Comparison of ENCODE assay signal across 32 mouse cellular contexts in the genomic region with DNA sequence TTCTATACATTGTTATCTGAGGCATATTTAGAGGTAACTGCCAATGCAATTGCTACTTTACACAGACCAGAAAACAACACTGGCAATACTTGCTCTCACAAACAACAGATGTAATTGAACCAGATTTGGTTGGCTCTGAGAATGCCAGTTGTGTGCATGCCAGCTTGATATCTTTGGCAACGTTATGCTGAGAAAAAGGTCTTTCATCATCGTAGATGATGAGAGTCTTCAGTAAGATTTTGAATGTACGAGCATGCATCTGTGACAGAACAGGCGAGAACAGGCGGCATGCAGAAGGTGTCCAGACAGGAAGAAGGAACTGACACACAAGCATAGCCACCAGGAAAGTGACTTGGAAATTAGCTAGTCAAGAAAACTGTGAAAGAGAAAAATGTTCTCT.
DNase-seq lines count a peak whose midpoint lies in the region; ATAC-seq lines count a peak whose summit lies in the region.
"Had no signal": no experiment of that assay in that cellular context is flagged by ENCODE, and none has a peak within 500 bp of the region (broad histone marks: within the 10 kb centered on the region; RNA-seq: fewer than 3 reads in every experiment).

No protein-coding gene starts in this region.

- H3K4me2 ChIP-seq in forebrain, embryonic 13.5 days: no peak overlapping the region
- H3K4me2 ChIP-seq in forebrain, embryonic 11.5 days (ENCODE audit: low read depth, low read length, severe bottlenecking): no peak overlapping the region
- H3K4me2 ChIP-seq: embryonic facial prominence, embryonic 13.5 days; heart, embryonic 11.5 days; hindbrain, embryonic 13.5 days; limb, embryonic 15.5 days; lung, embryonic 14.5 days; midbrain, embryonic 15.5 days; neural tube, embryonic 15.5 days; stomach, embryonic 15.5 days had no signal

- DNase-seq in forebrain, embryonic 11.5 days (ENCODE audit: low spot score): no peak
- DNase-seq in layer of hippocampus, adult 11-12 months (ENCODE audit: low spot score): peak; percentile 35
- no peak for DNase-seq in layer of hippocampus, postnatal 25 days (ENCODE audit: extremely low spot score in 1 of 2, low spot score in 1 of 2)
- peak; percentile 45 for DNase-seq in adipocyte (ENCODE audit: low spot score)
- DNase-seq in layer of hippocampus, adult 9-11 months: peak; percentile 52
- DNase-seq in lung, postnatal 36 days: no peak
- DNase-seq: adrenal gland, adult 8-10 months; cerebellum, adult 11-12 months; cerebellum, adult 9-11 months; gastrocnemius, postnatal 25 days; heart, postnatal 4 days; kidney, adult 9 months; kidney, postnatal 10 days; lung, embryonic 14.5 days; lung, postnatal 14 days; retina, postnatal 1 day; right cerebral cortex, postnatal 25 days; thymus, postnatal 14 days had no signal

- H3K4me1 ChIP-seq in forebrain, embryonic 13.5 days: no peaks in the 10 kb centered on the region
- no peaks in the 10 kb centered on the region for H3K4me1 ChIP-seq in forebrain, embryonic 11.5 days (replicated peaks; ENCODE audit: control insufficient read depth, insufficient read depth, low read length)
- H3K4me1 ChIP-seq: midbrain, embryonic 10.5 days; midbrain, embryonic 15.5 days; neural tube, embryonic 15.5 days; stomach, embryonic 15.5 days had no signal

- WGBS in forebrain, embryonic 13.5 days: 86% methylated on average over 5 of the region's 5 CpGs
- 91% methylated on average over 5 of the region's 5 CpGs for WGBS in forebrain, embryonic 11.5 days

- H3K9ac ChIP-seq in forebrain, embryonic 13.5 days: no peak overlapping the region
- H3K9ac ChIP-seq in forebrain, embryonic 11.5 days (ENCODE audit: low read length): no peak overlapping the region
- H3K9ac ChIP-seq: embryonic facial prominence, embryonic 13.5 days; hindbrain, embryonic 13.5 days; limb, embryonic 15.5 days; liver, embryonic 14.5 days; lung, embryonic 14.5 days; midbrain, embryonic 15.5 days; neural tube, embryonic 15.5 days; stomach, embryonic 15.5 days had no signal

- ATAC-seq in forebrain, embryonic 13.5 days: peak; percentile 38; the same call in 1 of the 2 replicates
- no peak for ATAC-seq in forebrain, embryonic 11.5 days (replicated peaks; ENCODE audit: low FRiP score)
- ATAC-seq: activated CD4-positive, CD25-positive, alpha-beta regulatory T cell, adult 4 months; intestine, postnatal 0 days; midbrain, embryonic 15.5 days had no signal

- no peaks in the 10 kb centered on the region for H3K27me3 ChIP-seq in forebrain, embryonic 13.5 days
- no peaks in the 10 kb centered on the region for H3K27me3 ChIP-seq in forebrain, embryonic 11.5 days (ENCODE audit: control insufficient read depth, insufficient read depth, low read length)
- H3K27me3 ChIP-seq: CH12.LX; embryonic facial prominence, embryonic 13.5 days; hindbrain, embryonic 13.5 days; limb, embryonic 15.5 days; midbrain, embryonic 15.5 days; neural tube, embryonic 15.5 days; stomach, embryonic 15.5 days had no signal

- H3K36me3 ChIP-seq in forebrain, embryonic 13.5 days (ENCODE audit: poor library complexity, severe bottlenecking): peaks cover 9% of the 10 kb centered on the region; the same call in 1 of the 2 replicates
- H3K36me3 ChIP-seq in forebrain, embryonic 11.5 days (ENCODE audit: control insufficient read depth, insufficient read depth, low read length): no peaks in the 10 kb centered on the region
- H3K36me3 ChIP-seq: midbrain, embryonic 15.5 days; stomach, embryonic 15.5 days had no signal

- H3K4me3 ChIP-seq in forebrain, embryonic 13.5 days: no peak overlapping the region
- H3K4me3 ChIP-seq in forebrain, embryonic 11.5 days (ENCODE audit: low read depth, low read length): no peak overlapping the region
- H3K4me3 ChIP-seq: embryonic facial prominence, embryonic 13.5 days; hindbrain, embryonic 13.5 days; limb, embryonic 10.5 days; limb, embryonic 15.5 days; midbrain, embryonic 10.5 days; midbrain, embryonic 15.5 days; neural tube, embryonic 15.5 days; stomach, embryonic 15.5 days had no signal

- H3K27ac ChIP-seq in forebrain, embryonic 13.5 days: no peak overlapping the region
- no peak overlapping the region for H3K27ac ChIP-seq in forebrain, embryonic 11.5 days (ENCODE audit: low read depth, low read length)
- H3K27ac ChIP-seq: embryonic facial prominence, embryonic 13.5 days; hindbrain, embryonic 13.5 days; limb, embryonic 10.5 days; limb, embryonic 15.5 days; liver, embryonic 14.5 days; midbrain, embryonic 10.5 days; midbrain, embryonic 15.5 days; neural tube, embryonic 15.5 days; stomach, embryonic 15.5 days had no signal

- H3K9me3 ChIP-seq in forebrain, embryonic 13.5 days (replicated peaks): peaks cover 10% of the 10 kb centered on the region
- peaks cover 6% of the 10 kb centered on the region; the same call in 1 of the 2 replicates for H3K9me3 ChIP-seq in forebrain, embryonic 11.5 days (ENCODE audit: control insufficient read depth, low read length)
- H3K9me3 ChIP-seq: midbrain, embryonic 15.5 days had no signal

Comparison
In these comparisons a context has a peak if more than half of its experiments do, and no peak if none do; other contexts are left out.
1. DNase-seq: peak in layer of hippocampus, adult 11-12 months (single experiment), adipocyte (single experiment) and layer of hippocampus, adult 9-11 months (single experiment); none in forebrain, embryonic 11.5 days (single experiment), layer of hippocampus, postnatal 25 days (0 of 2) and lung, postnatal 36 days (single experiment).